Mouse (Mus musculus): ENCODE data around the gene Itpr3.

- TF ChIP-seq CTCF (IDR thresholded peaks at IDR 0.05; ENCODE audit: low read depth, low read length) (peak; percentile 57), EP300 (IDR thresholded peaks at IDR 0.05; ENCODE audit: insufficient read depth, low read depth, low read length) (no peak)
Observed at GRCm38 (mm10) chr17:27095690-27096089, 38.6 kb downstream of the Itpr3 start.

Measured in ES-Bruce4 (cell line).